Mouse (Mus musculus): ENCODE measurements around the gene Gsdmc4. TPM values are rescaled to one million over a fixed set of nuclear protein-coding genes. Genes with fewer than 3 reads are reported as not detected.
"Not testable (repeated sequence)": the region's sequence is repeated elsewhere in the genome, so short reads cannot be mapped to it uniquely, and the experiment has no call there.

Gene Gsdmc4
- polyA plus RNA-seq, 1 experiment from 2014 or later, result not detected

DNA sequence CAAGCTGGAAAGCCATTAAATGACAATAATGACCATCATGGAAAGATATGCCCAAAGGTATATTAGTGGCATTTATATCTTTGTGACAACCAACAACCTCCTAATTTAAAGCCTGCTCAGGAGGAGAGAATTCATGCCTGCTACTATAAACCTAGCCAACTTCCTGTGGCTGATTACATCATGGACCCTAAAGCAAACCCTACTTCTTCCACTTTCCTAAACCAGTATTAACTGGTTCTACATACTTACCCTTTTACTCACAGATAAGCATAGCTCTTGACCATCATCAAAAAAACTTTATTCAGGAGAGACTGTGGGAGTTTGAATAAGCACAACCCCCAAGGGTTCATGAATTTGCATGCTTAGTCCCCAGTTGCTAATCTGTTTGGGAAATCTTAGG is 2.2 kb downstream of the Gsdmc4 start:
- H3K4me2 ChIP-seq (replicated peaks); H3K36me3 ChIP-seq; H3K4me1 ChIP-seq; H3K27ac ChIP-seq (replicated peaks); H3K9me3 ChIP-seq; H3K9ac ChIP-seq (replicated peaks); H3K4me3 ChIP-seq; ATAC-seq (replicated peaks); H3K27me3 ChIP-seq: not testable (repeated sequence)

DNA sequence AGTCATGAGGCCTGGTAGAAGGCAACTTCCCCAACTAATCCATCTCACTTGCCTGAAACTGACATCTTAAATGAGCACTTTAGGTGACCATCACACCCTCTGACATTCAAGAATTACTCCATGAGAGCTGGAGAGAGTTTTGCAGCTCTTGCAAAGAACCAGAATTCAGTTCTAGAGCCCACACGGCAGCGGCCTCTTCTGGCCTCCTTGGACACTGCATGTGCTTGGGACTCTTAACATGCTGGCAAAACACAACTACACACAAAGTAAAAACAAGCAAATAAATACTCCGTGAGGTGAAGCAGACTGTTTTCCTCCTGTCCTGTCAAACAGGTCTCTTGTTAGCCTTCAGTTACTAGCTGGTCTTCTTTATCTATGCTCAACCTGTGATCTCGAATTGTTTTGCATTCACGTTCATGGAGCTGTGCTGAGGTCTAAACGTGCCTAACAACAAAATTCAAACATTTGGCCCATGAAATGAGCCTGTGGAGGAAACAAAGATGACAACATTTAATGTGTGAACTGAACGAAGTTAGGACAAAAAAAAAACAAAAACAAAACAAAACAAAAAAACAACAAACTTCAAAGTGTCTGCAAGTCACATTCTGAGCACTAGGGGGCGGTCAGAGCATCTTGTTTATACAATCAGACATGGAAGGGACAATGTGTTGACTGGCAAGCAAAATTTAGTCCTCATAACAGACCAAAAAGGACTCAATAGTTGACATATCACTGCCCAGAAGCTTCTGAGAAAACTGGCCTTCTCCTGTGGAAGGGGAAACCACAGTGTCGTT is 16.3 kb downstream of the Gsdmc4 start:
- WGBS, result 40% methylated on average over 9 of the region's 9 CpGs
- not testable (repeated sequence) for H3K9ac ChIP-seq (replicated peaks); H3K4me3 ChIP-seq; H3K9me3 ChIP-seq; H3K36me3 ChIP-seq; H3K27ac ChIP-seq (replicated peaks); ATAC-seq (replicated peaks); H3K27me3 ChIP-seq; H3K4me1 ChIP-seq; H3K4me2 ChIP-seq (replicated peaks)

DNA sequence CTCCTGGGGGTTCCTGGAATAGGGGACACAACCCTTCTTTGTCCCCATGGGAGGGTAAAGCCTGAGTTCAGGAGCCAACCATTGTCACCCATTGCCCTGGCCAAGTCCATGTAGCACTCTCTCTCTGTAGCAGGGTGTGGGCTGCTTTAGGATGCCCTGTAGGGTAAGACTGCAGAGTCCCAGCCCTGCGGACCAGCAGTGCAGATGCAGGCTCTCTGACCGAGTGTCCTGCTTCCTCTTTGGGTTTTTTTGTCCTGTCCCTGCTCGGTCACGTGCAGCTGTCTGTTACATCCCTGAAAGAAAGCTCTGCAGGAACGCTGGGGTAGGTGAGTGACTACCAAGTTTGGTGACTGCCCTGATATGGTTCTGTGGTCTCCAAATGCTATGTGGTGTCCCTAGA is 23.7 kb downstream of the Gsdmc4 start:
- ATAC-seq (replicated peaks); H3K4me2 ChIP-seq (replicated peaks); H3K27me3 ChIP-seq; H3K4me3 ChIP-seq; H3K27ac ChIP-seq (replicated peaks); H3K4me1 ChIP-seq; H3K36me3 ChIP-seq; H3K9ac ChIP-seq (replicated peaks); H3K9me3 ChIP-seq: not testable (repeated sequence)
- whole genome bisulfite sequencing, result 69% methylated on average over 5 of the region's 5 CpGs

DNA sequence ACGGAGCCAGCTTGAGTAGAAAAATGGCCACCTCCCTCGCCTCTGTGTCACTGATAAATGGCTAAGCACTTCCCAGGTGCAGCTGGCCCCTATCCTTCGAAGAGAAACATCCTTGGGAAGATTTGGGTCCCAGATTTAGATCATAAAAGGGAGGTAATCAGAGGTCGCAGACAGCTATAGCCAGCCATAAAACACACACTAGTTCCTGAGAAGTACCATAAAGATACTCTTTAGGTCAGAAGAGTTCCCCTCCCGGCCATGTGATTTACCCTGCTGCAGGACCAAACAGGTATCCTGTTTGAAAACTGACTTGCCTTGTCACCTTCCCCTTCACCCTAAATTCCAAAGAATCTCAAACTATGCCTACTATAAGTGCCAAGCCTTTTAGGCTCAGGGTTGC is 24.1 kb downstream of the Gsdmc4 start:
- not testable (repeated sequence) for H3K4me3 ChIP-seq; H3K4me2 ChIP-seq (replicated peaks); ATAC-seq (replicated peaks); H3K27me3 ChIP-seq; H3K36me3 ChIP-seq; H3K4me1 ChIP-seq; H3K9ac ChIP-seq (replicated peaks); H3K9me3 ChIP-seq; H3K27ac ChIP-seq (replicated peaks)
- no CpG with 5 or more reads among the region's 5 CpGs for WGBS

DNA sequence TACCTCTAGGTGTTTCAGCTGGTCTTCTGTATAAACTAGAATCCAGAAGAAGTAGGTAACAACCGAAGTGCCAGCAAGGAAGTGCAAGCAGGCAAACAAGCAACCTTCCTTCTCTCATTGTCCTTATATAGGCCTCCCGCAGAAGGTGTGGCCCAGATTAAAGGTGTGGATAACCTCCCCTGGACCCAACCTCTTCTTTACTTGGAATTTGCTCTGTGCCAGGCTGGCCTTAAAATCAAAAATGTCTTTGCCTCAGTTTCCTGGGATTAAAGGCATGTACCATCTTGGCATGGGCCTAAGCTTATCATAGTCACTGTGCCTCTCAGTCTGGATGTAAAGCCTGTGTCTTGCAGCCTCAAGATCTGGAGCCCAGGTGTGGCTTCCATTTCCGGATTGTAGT is 33.6 kb downstream of the Gsdmc4 start, which contains the start of gene Gsdmc3:
Gsdmc3 (minus strand) TSS at position 101 of the 400 bp plus-strand sequence.
- H3K36me3 ChIP-seq; H3K4me3 ChIP-seq; H3K4me1 ChIP-seq; ATAC-seq (replicated peaks); H3K27ac ChIP-seq (replicated peaks); H3K4me2 ChIP-seq (replicated peaks); H3K27me3 ChIP-seq; H3K9ac ChIP-seq (replicated peaks); H3K9me3 ChIP-seq: not testable (repeated sequence)
- 95% methylated on average over 1 of the region's 3 CpGs for WGBS

DNA sequence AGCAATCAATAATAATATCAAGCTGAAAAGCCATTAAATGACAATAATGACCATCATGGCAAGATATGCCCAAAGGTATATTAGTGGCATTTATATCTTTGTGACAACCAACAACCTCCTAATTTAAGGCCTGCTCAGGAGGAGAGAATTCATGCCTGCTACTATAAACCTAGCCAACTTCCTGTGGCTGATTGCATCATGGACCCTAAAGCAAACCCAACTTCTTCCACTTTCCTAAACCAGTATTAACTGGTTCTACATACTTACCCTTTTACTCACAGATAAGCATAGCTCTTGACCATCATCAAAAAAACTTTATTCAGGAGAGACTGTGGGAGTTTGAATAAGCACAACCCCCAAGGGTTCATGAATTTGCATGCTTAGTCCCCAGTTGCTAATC is 35.9 kb downstream of the Gsdmc4 start:
- not testable (repeated sequence) for H3K4me1 ChIP-seq; H3K36me3 ChIP-seq; ATAC-seq (replicated peaks); H3K9ac ChIP-seq (replicated peaks); H3K4me2 ChIP-seq (replicated peaks); H3K27me3 ChIP-seq; H3K27ac ChIP-seq (replicated peaks); H3K9me3 ChIP-seq; H3K4me3 ChIP-seq

DNA sequence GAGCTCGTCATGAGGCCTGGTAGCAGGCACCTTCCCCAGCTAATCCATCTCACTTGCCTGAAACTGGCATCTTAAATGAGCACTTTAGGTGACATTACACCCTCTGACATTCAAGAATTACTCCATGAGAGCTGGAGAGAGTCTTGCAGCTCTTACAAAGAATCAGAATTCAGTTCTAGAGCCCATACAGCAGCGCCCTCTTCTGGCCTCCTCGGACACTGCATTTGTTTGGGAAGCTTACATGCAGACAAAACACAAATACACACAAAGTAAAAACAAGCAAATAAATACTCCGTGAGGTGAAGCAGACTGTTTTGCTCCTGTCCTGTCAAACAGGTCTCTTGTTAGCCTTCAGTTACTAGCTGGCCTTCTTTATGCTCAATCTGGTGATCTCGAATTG is 50.1 kb downstream of the Gsdmc4 start:
- H3K36me3 ChIP-seq; ATAC-seq (replicated peaks); H3K9me3 ChIP-seq; H3K4me1 ChIP-seq; H3K27ac ChIP-seq (replicated peaks); H3K27me3 ChIP-seq; H3K4me2 ChIP-seq (replicated peaks); H3K9ac ChIP-seq (replicated peaks); H3K4me3 ChIP-seq: not testable (repeated sequence)
- 46% methylated on average over 5 of the region's 5 CpGs for WGBS

Other genes starting within 250 kb of the Gsdmc4 start
- not detected in 2 replicates for gene Gsdmc2, start 67.1 kb downstream of the Gsdmc4 start, polyA plus RNA-seq (2015; fragmentation: Nextera tagmentation; extraction: Ambion mirVana)
- not detected in 2 replicates for gene Gsdmc3, start 33.7 kb downstream of the Gsdmc4 start, polyA plus RNA-seq (2015; fragmentation: Nextera tagmentation; extraction: Ambion mirVana)
- gene Fam49b, start 148.2 kb upstream of the Gsdmc4 start, polyA plus RNA-seq (2015; fragmentation: Nextera tagmentation; extraction: Ambion mirVana), result 106 and 114 TPM in 2 replicates